Mouse (Mus musculus): ENCODE data around the gene Trabd.
A peak's percentile ranks its signal among the peaks of the same experiment; 100 is the strongest.

Gene Trabd

GRCm38 (mm10) chr15:89074613-89075477 is at the start of gene Trabd:
Trabd (plus strand) TSS chr15:89075124.
- DNase-seq, result no peak

- DNase-seq, result no peak
Measured at GRCm38 (mm10) chr15:89044381-89044780, 30.5 kb upstream of the Trabd start.

- no peak for DNase-seq
Measured at GRCm38 (mm10) chr15:89046356-89046755, 28.6 kb upstream of the Trabd start.

- DNase-seq, result no peak
Measured at GRCm38 (mm10) chr15:89054666-89055065, 20.3 kb upstream of the Trabd start.

- DNase-seq, result no peak
Measured at GRCm38 (mm10) chr15:89058736-89059135, 16.2 kb upstream of the Trabd start.

DNA sequence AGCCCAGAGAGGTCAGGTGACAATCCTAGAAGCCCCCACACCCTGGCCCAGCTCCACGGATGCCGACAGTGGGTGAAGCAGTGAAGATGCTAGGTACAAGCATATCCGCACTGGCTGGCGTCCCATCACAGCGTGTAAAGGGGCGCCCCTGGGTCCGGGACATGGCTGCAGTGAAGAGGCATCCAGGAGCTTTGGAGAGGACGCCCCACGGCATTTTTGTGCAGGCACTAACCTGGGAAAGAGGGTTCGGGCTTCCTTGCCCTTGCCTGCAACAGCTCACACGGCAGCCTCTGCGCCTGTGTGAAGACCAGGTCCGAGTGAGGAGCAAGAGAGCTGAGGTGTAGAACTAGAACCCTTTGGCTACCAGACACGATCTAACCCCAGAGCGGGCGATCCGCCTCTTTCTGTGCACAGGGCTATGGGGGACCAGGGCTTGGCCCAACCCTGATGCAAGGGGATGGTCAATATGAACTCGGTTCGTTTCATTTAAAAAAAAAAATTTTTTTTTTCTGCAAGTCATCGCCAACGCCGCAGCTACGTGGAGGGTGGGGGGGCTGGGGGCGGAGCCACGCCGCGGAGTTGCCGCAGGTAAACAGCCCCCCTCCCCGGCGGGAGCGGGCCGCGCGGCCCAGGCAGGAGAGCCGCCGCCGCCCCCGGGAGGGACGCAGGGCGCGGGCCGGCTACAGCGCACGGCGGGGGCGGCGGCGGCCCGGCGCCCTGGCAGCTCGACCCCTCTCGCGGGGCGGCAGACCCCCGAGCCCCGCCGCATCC is 15.6 kb upstream of the Trabd start, which contains the start of gene Panx2:
TSS of gene Panx2 (plus strand) at position 574 of the 771 bp plus-strand sequence.
- peak; percentile 57 for DNase-seq

GRCm38 (mm10) chr15:89060032-89060681 is 14.8 kb upstream of the Trabd start:
- peak; percentile 49 for DNase-seq

DNA sequence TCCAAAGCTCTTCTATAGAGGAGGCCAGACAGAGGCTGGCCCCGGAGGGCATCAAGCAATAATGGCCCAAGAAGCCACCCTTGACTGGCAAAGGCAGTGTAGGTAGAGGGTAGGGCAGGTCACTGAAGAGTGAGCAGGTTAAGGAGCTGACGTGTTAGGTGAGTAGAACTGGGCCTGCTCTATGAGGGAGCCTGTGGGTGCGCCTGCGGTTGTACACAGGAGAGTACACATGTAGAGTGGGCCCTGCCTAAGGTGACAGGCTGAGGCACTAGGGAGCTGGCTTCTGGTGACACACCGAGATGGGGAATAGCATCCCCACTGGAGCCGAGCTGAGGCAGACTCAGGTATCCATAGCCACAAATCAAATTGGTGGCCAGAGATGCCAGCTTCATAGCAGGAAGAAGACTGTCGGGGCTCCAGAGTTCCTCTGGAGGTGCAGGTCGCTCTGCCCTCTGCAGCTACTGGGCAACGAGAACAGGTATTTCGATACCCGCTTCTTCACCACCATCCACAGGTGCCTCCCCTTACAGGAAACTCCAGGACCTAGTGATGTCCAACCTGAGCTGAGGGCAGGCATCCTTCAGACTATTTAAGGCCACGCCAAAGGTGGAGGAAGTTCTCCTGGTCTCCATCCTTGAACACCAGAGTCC is 14.0 kb upstream of the Trabd start:
- DNase-seq, result no peak

- DNase-seq, result no peak
Measured at GRCm38 (mm10) chr15:89061761-89062517, 13.0 kb upstream of the Trabd start.

GRCm38 (mm10) chr15:89062518-89062910 is 12.4 kb upstream of the Trabd start:
- DNase-seq, result no peak

DNA sequence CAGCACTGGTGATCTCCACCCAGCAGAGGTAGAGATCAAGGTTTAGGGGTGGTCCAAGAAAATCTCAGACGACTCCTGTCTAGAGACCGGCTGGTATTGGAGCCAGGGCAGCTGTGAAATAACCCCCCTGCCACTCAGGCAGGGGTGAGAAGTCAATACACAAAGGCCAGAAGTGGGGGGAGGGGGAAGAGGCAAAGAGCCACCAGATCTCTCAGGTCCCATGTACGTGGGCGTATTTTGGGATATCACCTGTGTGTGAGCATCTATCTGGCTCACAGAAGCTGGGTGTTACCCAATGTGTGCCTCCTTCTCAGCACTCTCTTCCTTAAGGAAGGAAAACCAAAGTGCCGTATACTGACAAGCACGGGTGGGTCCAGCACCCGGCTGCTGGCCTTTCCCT is 11.9 kb upstream of the Trabd start:
- no peak for DNase-seq

GRCm38 (mm10) chr15:89063536-89063935 is 11.4 kb upstream of the Trabd start:
- DNase-seq, result peak; percentile 78

GRCm38 (mm10) chr15:89064891-89065290 is 10.0 kb upstream of the Trabd start:
- no peak for DNase-seq

DNA sequence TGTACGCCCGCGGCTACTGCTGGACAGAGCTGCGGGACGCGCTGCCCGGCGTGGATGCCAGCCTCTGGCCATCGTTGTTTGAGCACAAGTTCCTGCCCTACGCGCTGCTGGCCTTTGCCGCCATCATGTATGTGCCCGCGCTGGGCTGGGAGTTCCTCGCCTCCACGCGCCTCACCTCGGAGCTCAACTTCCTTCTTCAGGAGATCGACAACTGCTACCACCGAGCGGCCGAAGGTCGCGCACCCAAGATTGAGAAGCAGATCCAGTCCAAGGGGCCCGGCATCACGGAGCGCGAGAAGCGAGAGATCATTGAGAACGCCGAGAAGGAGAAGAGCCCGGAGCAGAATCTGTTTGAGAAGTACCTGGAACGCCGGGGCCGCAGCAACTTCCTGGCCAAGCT is 7.3 kb upstream of the Trabd start:
- DNase-seq, result no peak

GRCm38 (mm10) chr15:89068226-89068625 is 6.7 kb upstream of the Trabd start:
- DNase-seq, result no peak

GRCm38 (mm10) chr15:89069336-89069840 is 5.5 kb upstream of the Trabd start:
- DNase-seq, result no peak

DNA sequence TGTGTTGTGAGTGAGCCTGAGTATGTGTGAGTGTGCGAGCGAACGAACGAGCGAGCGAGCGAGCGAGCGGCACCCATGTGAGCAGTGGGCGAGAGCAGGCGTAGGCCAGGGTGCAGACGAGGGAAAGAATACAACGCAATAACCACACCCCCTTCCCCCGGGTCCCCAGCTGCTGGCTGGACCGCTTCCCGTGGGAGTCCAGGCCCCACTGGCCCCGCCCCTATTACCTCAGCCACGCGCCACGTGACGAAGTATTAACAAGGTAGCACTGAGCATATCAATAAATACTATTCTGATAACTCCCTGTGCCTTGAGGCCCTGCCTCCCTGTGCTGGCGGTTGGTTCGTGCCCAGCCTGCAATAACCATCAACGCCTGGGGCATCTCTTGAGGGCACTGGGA is 4.3 kb upstream of the Trabd start:
- no peak for DNase-seq

DNA sequence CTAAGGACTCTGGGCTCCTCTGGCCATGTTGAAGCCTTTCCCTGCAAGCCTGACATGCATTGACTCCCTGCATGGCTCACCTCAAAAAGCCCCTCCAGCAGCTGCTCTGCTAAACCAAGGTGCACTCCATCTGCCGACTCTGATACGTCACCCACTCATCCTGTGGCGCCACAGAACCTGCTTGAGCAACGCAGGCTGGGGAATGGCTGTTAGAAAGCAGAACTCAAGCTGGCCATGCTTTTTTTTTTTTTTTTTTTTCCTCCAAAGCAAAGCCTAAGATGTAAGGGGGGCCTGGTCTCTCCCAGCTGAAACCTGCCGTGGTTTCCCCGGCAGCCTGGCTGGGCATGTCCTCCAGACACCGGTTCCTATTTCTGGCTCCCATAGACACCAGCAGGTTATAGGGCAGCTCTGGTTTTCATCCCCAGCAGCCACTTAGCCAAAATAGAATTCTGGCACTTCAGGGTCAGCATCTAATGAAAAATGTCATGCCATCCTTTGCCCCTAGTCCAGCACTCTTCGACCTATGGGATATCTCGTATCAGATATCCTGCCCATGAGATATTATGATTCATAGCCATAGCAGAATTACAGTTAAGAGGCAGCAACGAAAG is 826 bp upstream of the Trabd start:
- DNase-seq, result peak; percentile 40

DNA sequence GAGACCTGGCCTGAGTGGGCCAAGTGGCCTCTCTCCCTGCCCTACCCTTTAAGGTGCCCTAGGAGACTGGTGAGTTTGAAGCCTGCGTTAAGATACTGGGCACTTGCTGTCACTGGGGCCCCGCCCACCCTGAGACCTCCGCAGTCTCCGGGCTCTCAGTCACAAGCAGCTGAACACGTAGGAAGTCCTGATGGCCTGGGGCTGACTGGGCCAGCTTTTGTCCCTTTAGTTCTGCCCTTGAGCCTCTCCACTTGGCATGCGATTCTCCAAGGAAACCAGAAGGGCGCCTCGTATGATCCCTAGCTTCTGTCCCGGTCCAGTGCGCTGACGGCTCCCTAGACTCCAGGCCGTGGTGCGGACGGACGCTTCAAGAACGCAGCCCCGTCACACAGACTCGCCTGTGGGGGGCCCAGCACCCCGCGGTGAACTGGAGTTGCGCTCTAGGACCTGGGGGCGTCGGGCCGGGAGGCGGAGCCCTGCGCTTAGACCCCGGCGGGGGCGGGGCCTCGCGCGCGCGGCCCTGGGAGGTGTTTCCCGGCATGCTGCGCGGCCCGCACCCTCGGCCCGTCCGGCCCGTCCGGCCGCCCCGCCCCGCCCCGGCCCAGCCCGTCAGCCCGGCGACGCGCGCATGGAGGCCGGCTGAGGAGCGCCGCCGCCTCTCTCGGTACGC is 689 bp downstream of the Trabd start:
- peak; percentile 84 for DNase-seq

DNA sequence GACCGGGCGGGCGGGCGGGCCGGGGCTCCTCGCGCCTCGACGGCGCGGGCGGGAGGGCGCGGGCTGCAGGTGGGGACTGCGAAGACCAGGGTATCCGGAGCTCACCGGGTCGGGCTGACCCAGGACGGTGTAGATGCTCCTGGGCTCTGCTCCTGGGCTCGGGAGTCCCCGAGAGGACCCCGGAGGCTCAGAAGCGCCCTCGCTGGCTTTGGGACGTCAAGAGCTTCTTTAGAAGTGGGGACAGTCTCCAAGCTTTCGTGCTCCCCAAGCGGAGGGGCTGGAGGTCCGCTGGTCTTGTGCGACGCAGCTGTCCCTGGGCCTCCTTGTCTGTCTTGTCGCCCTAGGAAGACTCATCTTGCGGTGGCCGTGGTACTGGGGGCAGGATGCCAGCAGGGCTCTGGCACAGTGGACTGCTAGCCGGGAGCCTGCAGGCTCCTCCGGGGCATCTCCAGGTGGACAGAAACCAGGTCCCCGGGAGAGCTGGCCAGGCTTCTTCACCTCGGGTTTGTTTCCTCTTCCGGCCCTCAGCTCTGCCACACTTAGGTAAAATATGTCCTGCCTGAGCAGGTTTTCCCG is 1.3 kb downstream of the Trabd start:
- DNase-seq, result peak; percentile 48
